Mouse (Mus musculus) neutrophil, adult 5-6 weeks (primary cell): ENCODE results near the gene Plekhg1. TPM values are rescaled to one million over a fixed set of nuclear protein-coding genes. Genes with fewer than 3 reads are reported as not detected.

Source experiments
- ATAC-seq: fragments of 151-379, 151-347 bp; 2 replicates; pipeline ENCODE4 v1.8.0; 2017; ENCODE audit warnings: mild to moderate bottlenecking, moderate TSS enrichment; ENCODE audit not compliant: insufficient number of reproducible peaks, poor library complexity, low FRiP score, severe bottlenecking; ENCODE audit errors: extremely low read depth
- total RNA-seq: library from RNA; stranded (forward); fragments of 200-1000 nt; gene quantifications from 2 replicates; pipeline ENCODE4 v1.2.3, GENCODE M21; 2017

Plekhg1 gene
- total RNA-seq, 1 experiment from 2014 or later = 1.0 TPM

DNA sequence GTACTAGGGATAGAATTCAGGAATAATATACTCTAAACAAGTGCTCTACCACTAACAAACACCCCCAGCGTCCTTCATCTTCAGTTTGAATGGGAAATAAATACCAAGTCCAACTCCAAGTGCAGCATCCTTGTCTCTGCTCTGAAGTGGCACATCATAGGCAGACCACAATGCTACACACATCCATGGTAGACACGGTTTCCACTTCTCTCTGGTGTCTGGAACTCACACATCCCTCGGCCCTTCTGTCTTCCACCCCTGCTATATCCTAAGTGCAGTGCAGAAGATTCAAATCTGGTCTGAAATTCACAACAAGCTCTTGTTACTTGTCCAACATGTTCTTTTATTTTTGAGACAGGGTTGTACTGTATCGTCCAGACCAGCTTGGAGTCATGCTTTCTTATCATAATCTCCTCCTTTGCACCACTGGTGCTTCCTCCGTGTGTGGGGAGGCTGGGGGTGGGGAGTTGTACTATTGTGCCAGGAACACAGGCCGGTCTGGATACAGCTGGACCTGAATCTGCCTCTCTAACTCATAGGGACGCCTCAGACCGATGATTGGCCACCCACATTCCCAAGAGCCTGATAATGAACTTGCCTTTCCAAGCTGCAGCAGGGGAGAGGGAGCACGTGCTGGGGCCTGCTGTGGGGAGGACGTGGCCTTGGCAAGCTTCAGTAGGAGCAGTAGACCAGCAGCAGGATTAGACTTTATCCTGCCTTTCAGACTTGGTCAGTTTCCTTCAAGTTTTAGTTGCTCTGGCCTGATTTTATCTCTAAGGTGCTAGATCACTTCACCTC, 70.5 kb downstream of the Plekhg1 start:
- ATAC-seq = no peak

DNA sequence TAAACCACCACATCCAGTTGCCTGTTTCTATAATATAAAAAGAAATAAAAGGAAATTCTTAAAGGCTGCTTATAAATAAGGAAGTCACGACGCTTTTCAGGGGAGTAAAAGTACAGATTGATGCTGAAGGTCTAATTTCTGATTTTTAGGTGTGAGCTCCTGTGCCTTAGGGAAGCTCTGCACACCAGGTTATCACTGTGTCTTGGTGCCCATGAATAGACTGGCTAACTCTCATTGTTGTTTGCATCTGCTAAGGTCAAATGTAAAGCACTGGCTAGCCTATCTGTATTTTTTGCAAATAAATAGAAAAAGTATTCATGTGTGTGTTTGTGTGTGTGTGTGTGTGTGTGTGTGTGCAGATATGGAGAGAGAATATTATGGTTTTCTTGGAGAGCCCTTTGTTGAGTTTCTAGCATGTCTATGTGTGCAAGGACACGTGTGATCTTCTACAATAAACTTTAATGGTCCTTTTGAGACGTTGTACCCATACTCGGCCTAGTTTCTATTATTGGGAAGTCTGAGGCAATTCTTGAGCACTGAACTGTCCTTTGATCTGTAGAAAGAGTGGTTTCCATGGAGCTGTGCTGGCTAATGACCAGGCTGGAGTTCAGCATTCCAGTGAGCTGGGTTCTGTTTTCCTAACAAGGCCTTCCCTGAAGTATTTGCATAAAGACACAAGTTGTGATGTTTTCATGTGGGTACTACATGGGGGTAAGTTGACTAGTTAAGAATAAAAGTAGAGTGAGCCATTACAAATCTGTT, 79.0 kb downstream of the Plekhg1 start:
- ATAC-seq = no peak

DNA sequence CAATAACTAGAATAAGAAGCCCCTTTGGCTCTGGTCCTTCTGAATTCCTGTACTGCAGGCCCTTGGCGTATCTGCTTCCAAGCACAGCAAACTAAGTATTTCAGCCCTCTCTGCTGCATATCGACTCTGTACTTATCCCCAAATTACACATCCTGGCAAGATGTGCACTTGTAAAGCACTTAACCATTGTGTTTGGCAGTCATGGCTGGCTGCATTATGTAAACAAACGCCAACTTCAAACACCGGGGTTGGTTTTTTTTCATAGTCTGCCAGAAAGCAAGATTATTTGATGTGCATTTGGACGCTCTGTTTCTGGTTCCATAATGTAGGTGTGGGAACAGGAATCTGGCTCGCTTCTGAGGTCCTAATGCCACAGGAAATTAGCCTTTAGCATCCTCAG, 83.7 kb downstream of the Plekhg1 start:
- ATAC-seq = no peak

GRCm38 (mm10) chr10:3826043-3826442, 85.9 kb downstream of the Plekhg1 start:
- no peak for ATAC-seq

GRCm38 (mm10) chr10:3827368-3827767, 87.2 kb downstream of the Plekhg1 start:
- ATAC-seq = no peak

- ATAC-seq = no peak
Observed at GRCm38 (mm10) chr10:3829472-3829871, 89.3 kb downstream of the Plekhg1 start.

DNA sequence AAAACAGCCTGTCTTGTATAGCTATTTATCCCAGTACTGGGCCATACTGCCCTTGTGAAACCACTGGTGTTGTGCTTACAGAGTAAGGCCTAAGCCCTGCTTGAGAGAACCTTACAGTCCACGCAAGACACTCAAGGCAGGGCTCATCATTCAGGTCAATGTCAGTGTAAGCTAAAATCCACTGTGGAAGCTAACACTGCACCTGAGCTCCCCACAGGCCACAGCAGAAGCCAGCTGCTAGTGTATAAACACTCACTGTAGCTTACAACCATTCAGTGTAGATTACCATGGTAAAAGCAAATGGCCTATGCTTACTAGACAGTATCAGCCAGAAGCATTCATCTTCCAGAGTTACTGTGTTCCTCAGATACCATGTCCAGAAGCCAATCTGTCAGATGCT, 90.5 kb downstream of the Plekhg1 start:
- no peak for ATAC-seq

DNA sequence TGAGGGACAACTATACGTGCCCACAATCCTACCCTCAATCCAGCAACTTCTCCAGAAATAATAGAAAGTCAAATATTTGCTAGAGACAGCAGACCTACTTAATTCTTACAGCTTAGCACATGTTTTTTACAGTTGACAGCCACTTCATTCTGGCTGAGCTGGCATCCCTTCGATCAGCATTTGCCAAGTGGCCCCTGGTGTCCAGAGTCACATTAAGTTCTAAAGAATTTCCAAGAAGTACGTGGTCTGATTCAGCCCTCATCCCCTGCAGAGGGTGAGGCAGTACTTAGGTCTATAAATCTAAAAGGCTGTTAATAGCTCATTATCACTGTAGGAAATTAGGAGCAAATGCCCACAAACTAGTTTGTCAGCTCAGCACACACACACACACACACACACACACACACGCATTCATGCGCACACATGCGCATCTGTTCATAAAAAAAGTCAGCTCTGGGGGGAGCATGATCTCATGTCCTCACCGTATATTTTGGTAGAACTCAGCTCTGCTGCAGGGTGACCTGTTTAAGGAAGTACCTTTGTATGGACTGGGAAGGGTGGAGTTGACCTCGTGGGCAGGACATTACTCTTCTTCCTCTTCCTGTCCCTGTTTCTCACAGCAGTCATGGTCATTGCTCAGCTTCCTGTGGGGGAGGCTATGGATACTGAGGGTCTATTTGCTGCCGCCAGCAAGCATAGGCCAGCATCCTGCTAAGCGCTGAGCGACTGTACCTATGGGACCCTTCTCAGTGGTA, 91.6 kb downstream of the Plekhg1 start:
- peak; percentile 76 for ATAC-seq

DNA sequence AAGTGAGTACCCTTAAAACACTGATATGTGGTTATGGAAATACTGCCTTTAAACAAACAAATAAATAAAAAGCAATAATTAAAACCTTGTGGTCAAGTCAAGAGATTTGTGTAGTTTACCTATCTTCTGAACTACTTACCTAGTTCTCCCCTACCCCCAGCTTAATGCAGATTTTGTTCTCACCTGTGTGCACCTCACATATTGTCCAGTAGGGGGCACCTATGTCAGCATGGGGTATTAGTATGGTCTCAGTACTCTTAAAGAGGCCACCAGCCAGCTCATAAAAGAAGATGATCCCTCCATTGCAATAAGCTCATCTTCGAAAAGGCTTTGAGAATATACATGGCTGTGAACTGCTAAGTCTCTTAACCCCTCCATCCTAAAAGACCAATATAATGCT, 93.9 kb downstream of the Plekhg1 start:
- ATAC-seq = no peak

DNA sequence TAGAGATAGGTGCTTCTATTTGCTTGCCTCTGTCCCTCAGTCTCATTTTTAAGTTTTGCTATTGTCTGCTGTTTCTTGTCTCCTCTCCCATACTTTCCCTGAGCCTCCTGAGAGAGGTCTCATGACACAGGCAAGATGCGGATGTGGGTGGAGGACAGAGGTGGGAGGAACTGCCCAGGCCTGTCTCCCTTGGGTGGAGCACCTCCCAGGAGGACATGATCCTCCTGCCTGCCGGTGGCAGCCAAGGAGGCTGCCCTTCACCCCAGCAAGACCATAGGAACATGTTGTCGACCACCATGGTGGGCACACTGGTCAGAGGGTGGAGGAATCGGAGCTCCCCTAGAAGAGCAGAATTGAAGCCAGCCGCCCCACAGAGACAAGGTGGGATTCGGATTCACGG, 94.5 kb downstream of the Plekhg1 start:
- ATAC-seq = no peak

- ATAC-seq = no peak
Observed at GRCm38 (mm10) chr10:3835616-3836015, 95.5 kb downstream of the Plekhg1 start.

DNA sequence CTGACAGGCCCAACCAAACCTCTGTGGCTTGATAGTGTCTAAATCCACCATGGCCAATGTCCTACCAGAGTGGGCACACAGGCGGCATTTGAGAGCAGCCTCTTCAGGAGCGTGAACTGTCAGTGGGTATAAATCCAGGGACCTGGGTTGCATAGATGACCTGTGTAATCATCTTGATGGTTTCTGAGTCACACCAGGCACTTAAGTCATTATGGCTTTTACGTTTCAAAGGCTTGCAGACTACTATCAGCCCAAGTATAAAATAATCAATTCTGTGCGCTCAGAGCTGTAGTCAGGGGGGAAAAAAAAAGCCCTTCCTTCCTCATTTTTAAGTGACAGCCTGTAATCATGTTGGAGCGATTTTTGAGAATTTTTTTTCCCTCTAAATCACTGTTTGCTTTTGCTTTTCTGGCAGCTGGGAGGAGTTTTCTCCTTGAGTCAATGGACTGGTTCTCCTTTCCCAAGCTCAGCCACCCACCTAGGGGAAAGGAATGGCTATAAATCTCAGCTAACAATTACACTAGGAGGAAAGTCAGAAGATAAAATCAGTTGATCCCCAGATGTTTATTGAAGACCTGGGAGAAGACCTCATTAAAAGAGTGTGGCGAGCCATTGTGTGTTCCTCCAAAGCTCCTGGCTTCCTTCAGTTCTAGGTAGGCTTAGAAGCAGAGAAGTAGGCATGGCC, 99.7 kb downstream of the Plekhg1 start:
- ATAC-seq = no peak

DNA sequence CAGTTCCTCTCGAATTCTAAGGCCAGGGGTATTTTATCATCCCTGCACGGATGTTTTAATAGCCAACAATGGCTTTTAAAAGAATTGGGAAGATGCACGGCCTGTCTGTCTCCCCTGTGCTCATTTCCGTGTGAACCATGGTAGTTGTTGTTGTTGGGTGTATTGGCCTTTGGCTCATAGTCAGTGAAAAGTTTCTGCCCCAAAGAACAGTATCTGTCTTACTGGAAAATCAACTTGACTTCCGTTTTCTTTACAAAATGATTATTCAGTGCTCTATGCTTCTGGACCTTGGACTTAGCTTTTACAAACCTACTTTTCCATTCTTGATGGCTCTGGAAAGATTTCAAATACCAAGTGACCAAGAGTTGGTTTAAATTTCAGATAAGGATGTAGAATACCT, 104.3 kb downstream of the Plekhg1 start:
- ATAC-seq = no peak

GRCm38 (mm10) chr10:3847021-3847420, 106.9 kb downstream of the Plekhg1 start:
- ATAC-seq = no peak

- no peak for ATAC-seq
Observed at GRCm38 (mm10) chr10:3851461-3851860, 111.3 kb downstream of the Plekhg1 start.

GRCm38 (mm10) chr10:3852733-3853132, 112.6 kb downstream of the Plekhg1 start:
- ATAC-seq = no peak

- no peak for ATAC-seq
Observed at GRCm38 (mm10) chr10:3857912-3858311, 117.7 kb downstream of the Plekhg1 start.

DNA sequence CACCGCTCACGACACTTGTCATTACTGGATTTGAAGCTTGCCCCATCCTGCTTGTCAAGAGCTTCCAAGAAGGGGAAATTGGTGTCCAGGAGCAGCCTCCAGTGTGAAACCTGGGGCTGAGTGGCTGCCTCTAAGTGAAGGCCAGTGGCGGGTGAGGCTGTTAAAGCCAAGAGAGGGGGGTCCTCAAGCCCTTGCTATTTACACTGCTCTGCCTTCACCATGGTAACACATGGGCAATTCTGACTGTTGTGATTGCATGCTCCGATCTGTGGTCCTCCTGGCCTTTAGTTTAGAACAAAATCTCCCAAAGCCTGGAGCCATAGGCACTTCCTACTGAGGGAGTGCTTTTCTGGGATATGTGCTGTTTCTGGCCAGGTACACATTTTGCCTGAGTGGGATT, 118.3 kb downstream of the Plekhg1 start:
- no peak for ATAC-seq
